Mouse (Mus musculus) heart, postnatal 0 days (tissue): Measurements from ENCODE around the gene Vsig10.

ENCODE experiments used
- CTCF ChIP-seq: IDR thresholded peaks from 2 replicates; pipeline ENCODE4 v1.5.1; 2016; ENCODE audit warnings: antibody characterized with exemption, control low read depth, low read depth
- EP300 ChIP-seq: IDR thresholded peaks from 2 replicates; pipeline ENCODE4 v1.6.1; 2016; ENCODE audit warnings: antibody characterized with exemption, low read depth

DNA sequence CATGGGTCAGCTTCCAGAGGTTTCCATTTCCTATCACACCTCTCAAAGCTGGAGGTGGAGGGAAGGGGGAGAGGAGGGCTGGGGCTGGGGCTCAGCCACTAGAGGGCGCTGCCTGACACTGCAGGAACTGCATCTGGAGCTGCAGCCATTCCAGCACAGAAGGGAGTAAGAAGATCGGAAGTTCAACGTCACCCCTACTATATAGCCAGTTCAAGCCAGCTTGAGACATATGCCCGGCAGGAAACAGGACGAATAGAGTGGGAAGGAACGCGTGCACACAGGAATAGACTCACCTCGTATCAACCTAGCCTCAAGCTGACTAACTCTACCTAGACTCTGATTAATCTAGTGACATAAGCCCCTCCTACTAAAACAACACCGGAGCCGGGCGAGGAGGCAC lies 11.2 kb upstream of the Vsig10 start:
- TF ChIP-seq EP300, result no peak
- TF ChIP-seq CTCF, result peak; percentile 81
